Mouse (Mus musculus): Measurements from ENCODE around the gene Abr. TPM values are rescaled to one million over a fixed set of nuclear protein-coding genes. Genes with fewer than 3 reads are reported as not detected.
A peak's percentile ranks its signal among the peaks of the same experiment; 100 is the strongest.

Abr gene
- polyA plus RNA-seq, 1 experiment from 2014 or later: 44.9 TPM

- no peak for DNase-seq (ENCODE audit: low spot score)
- 90% methylated on average over 13 of the region's 13 CpGs for WGBS
- H3K4me3 ChIP-seq (ENCODE audit: low read depth, low read length): no peak overlapping the region
- no peaks in the 10 kb centered on the region for H3K27me3 ChIP-seq (ENCODE audit: control insufficient read depth, insufficient read depth, low read length)
- peaks cover 6% of the 10 kb centered on the region; the same call in 1 of the 2 replicates for H3K36me3 ChIP-seq (ENCODE audit: control insufficient read depth, insufficient read depth, low read length)
- H3K4me1 ChIP-seq (ENCODE audit: control insufficient read depth, insufficient read depth, low read length): peaks cover 3% of the 10 kb centered on the region; the same call in 1 of the 2 replicates
- no peak overlapping the region for H3K4me2 ChIP-seq (ENCODE audit: low read depth)
- no peak overlapping the region for H3K9ac ChIP-seq (ENCODE audit: low read length)
- no peaks in the 10 kb centered on the region for H3K9me3 ChIP-seq (ENCODE audit: control insufficient read depth, low read length)
- H3K27ac ChIP-seq (ENCODE audit: low read depth, low read length): no peak overlapping the region
- ATAC-seq (ENCODE audit: insufficient read depth, low FRiP score, low TSS enrichment): no peak
Measured at GRCm38 (mm10) chr11:76478676-76479655, 143.1 kb downstream of the Abr start.

DNA sequence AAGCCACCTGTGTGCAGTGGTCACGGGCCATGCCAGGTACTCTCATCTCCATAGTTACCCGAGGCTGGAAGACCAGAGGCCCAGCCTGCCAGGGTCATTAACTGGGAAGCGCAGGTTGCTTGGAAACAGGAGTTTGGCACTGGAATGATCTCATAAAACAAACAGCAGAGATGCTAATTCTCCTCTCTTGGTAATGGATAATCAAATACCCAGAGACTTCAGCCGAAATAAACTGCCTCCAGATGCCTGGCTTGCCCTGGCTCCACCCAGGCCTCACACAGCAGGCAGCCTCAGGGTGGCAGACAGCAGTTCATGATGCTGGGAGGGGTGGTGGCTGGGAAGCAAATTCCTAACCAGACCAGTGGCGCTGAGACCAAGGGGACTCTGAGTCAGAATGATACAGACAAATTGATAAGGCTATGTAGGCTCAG lies 145.0 kb downstream of the Abr start:
- Histone ChIP-seq H3K4me1 (ENCODE audit: control insufficient read depth, insufficient read depth, low read length) (peaks cover 9% of the 10 kb centered on the region; the same call in 1 of the 2 replicates), H3K4me3 (ENCODE audit: low read depth, low read length) (no peak overlapping the region), H3K36me3 (ENCODE audit: control insufficient read depth, insufficient read depth, low read length) (0 out of 2 replicates have a peak, but pooled peaks cover 4% of the 10 kb centered on the region), H3K27me3 (ENCODE audit: control insufficient read depth, insufficient read depth, low read length) (no peaks in the 10 kb centered on the region), H3K27ac (ENCODE audit: low read depth, low read length) (no peak overlapping the region), H3K9ac (ENCODE audit: low read length) (no peak overlapping the region), H3K9me3 (ENCODE audit: control insufficient read depth, low read length) (no peaks in the 10 kb centered on the region), H3K4me2 (ENCODE audit: low read depth) (no peak overlapping the region)
- DNase-seq (ENCODE audit: low spot score): no peak
- 36% methylated on average over 5 of the region's 5 CpGs for WGBS
- ATAC-seq (ENCODE audit: insufficient read depth, low FRiP score, low TSS enrichment): no peak

GRCm38 (mm10) chr11:76476376-76477094 lies 145.6 kb downstream of the Abr start:
- WGBS: 70% methylated on average over 8 of the region's 8 CpGs
- H3K9ac ChIP-seq (ENCODE audit: low read length): no peak overlapping the region

GRCm38 (mm10) chr11:76472617-76473016 lies 149.5 kb downstream of the Abr start:
- H3K27me3 ChIP-seq (ENCODE audit: control insufficient read depth, insufficient read depth, low read length): no peaks in the 10 kb centered on the region
- no peak overlapping the region for H3K9ac ChIP-seq (ENCODE audit: low read length)
- no peaks in the 10 kb centered on the region; the same call in 1 of the 2 replicates for H3K36me3 ChIP-seq (ENCODE audit: control insufficient read depth, insufficient read depth, low read length)
- 0 out of 2 replicates have a peak overlapping the region, but pooled peaks have one; percentile 17 for H3K27ac ChIP-seq (ENCODE audit: low read depth, low read length)
- 48% methylated on average over 5 of the region's 5 CpGs for WGBS
- H3K4me1 ChIP-seq (ENCODE audit: control insufficient read depth, insufficient read depth, low read length): peaks cover 21% of the 10 kb centered on the region
- H3K4me3 ChIP-seq (ENCODE audit: low read depth, low read length): no peak overlapping the region
- ATAC-seq (ENCODE audit: insufficient read depth, low FRiP score, low TSS enrichment) (no peak), DNase-seq (ENCODE audit: low spot score) (no peak)
- no peaks in the 10 kb centered on the region for H3K9me3 ChIP-seq (ENCODE audit: control insufficient read depth, low read length)
- H3K4me2 ChIP-seq (ENCODE audit: low read depth): no peak overlapping the region

More at GRCm38 (mm10) chr11:76476376-76477094, 145.6 kb downstream of the Abr start:
- Histone ChIP-seq H3K4me2 (ENCODE audit: low read depth) (no peak overlapping the region), H3K36me3 (ENCODE audit: control insufficient read depth, insufficient read depth, low read length) (0 out of 2 replicates have a peak, but pooled peaks cover 4% of the 10 kb centered on the region), H3K9me3 (ENCODE audit: control insufficient read depth, low read length) (no peaks in the 10 kb centered on the region), H3K27ac (ENCODE audit: low read depth, low read length) (no peak overlapping the region), H3K27me3 (ENCODE audit: control insufficient read depth, insufficient read depth, low read length) (no peaks in the 10 kb centered on the region), H3K4me1 (ENCODE audit: control insufficient read depth, insufficient read depth, low read length) (peaks cover 9% of the 10 kb centered on the region; the same call in 1 of the 2 replicates), H3K4me3 (ENCODE audit: low read depth, low read length) (no peak overlapping the region)
- no peak for ATAC-seq (ENCODE audit: insufficient read depth, low FRiP score, low TSS enrichment)
- no peak for DNase-seq (ENCODE audit: low spot score)

GRCm38 (mm10) chr11:76469311-76469998 lies 152.7 kb downstream of the Abr start:
- Histone ChIP-seq H3K36me3 (ENCODE audit: control insufficient read depth, insufficient read depth, low read length) (no peaks in the 10 kb centered on the region; the same call in 1 of the 2 replicates), H3K27ac (ENCODE audit: low read depth, low read length) (no peak overlapping the region), H3K4me1 (ENCODE audit: control insufficient read depth, insufficient read depth, low read length) (peaks cover 29% of the 10 kb centered on the region), H3K4me3 (ENCODE audit: low read depth, low read length) (no peak overlapping the region), H3K27me3 (ENCODE audit: control insufficient read depth, insufficient read depth, low read length) (no peaks in the 10 kb centered on the region), H3K9me3 (ENCODE audit: control insufficient read depth, low read length) (no peaks in the 10 kb centered on the region), H3K4me2 (ENCODE audit: low read depth) (no peak overlapping the region), H3K9ac (ENCODE audit: low read length) (no peak overlapping the region)
- 52% methylated on average over 11 of the region's 11 CpGs for whole genome bisulfite sequencing
- DNase-seq (ENCODE audit: low spot score) (no peak), ATAC-seq (ENCODE audit: insufficient read depth, low FRiP score, low TSS enrichment) (no peak)

DNA sequence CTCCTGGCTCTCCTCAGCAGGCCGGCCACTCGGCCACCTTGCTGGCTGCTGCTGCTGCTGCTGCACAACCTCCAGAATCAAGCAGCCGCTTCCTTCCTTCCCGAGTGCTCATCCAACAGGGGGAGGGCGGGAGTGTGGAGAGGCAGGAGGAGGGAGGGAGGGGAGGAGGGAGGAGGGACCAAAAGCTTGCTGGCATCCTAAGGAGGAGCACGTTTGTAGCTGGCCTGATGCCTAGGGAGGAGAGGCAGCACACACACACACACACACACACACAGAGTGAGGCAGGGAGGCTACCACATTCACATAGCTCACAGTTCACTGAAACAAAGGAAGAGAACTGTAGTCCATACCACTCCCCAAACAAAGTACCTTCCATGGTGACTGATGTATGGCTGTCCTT lies 153.8 kb downstream of the Abr start:
- Histone ChIP-seq H3K36me3 (ENCODE audit: control insufficient read depth, insufficient read depth, low read length) (no peaks in the 10 kb centered on the region; the same call in 1 of the 2 replicates), H3K9me3 (ENCODE audit: control insufficient read depth, low read length) (no peaks in the 10 kb centered on the region), H3K4me1 (ENCODE audit: control insufficient read depth, insufficient read depth, low read length) (peaks cover 29% of the 10 kb centered on the region), H3K9ac (ENCODE audit: low read length) (peak overlapping the region; percentile 43), H3K27ac (ENCODE audit: low read depth, low read length) (peak overlapping the region; percentile 40), H3K4me3 (ENCODE audit: low read depth, low read length) (no peak overlapping the region), H3K4me2 (ENCODE audit: low read depth) (peak overlapping the region; percentile 22), H3K27me3 (ENCODE audit: control insufficient read depth, insufficient read depth, low read length) (no peaks in the 10 kb centered on the region)
- peak; percentile 47 for DNase-seq (ENCODE audit: low spot score)
- WGBS: 13% methylated on average over 5 of the region's 6 CpGs
- no peak for ATAC-seq (ENCODE audit: insufficient read depth, low FRiP score, low TSS enrichment)

GRCm38 (mm10) chr11:76467487-76468005 lies 154.6 kb downstream of the Abr start:
- Histone ChIP-seq H3K27ac (ENCODE audit: low read depth, low read length) (peak overlapping the region; percentile 40), H3K4me2 (ENCODE audit: low read depth) (peak overlapping the region; percentile 22; the same call in 1 of the 2 replicates), H3K4me3 (ENCODE audit: low read depth, low read length) (no peak overlapping the region), H3K27me3 (ENCODE audit: control insufficient read depth, insufficient read depth, low read length) (no peaks in the 10 kb centered on the region), H3K9me3 (ENCODE audit: control insufficient read depth, low read length) (no peaks in the 10 kb centered on the region), H3K36me3 (ENCODE audit: control insufficient read depth, insufficient read depth, low read length) (no peaks in the 10 kb centered on the region; the same call in 1 of the 2 replicates), H3K4me1 (ENCODE audit: control insufficient read depth, insufficient read depth, low read length) (peaks cover 25% of the 10 kb centered on the region), H3K9ac (ENCODE audit: low read length) (peak overlapping the region; percentile 38; the same call in 1 of the 2 replicates)
- no peak for ATAC-seq (ENCODE audit: insufficient read depth, low FRiP score, low TSS enrichment)
- DNase-seq (ENCODE audit: low spot score): no peak
- WGBS: 24% methylated on average over 8 of the region's 8 CpGs

DNA sequence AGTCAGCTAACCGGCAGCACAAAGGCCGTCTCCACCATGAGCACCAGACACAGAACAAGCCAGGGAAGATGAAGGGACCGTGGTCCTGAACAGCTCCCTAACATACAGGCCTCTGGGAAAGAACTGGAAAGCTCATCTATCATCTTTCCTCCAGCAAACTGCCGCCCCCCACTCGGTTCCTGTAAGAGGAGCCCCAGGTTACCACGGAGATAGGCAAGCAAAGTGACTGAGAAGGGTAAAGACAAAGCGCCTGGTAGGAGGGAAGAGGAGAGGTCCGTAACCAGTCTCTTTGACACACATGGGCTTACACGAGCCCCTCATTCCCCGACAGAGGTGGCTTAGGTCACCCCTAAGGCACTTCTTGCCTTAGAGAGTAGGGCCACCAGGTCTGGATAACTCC lies 155.0 kb downstream of the Abr start:
- H3K9me3 ChIP-seq (ENCODE audit: control insufficient read depth, low read length): no peaks in the 10 kb centered on the region
- H3K36me3 ChIP-seq (ENCODE audit: control insufficient read depth, insufficient read depth, low read length): no peaks in the 10 kb centered on the region; the same call in 1 of the 2 replicates
- peaks cover 22% of the 10 kb centered on the region for H3K4me1 ChIP-seq (ENCODE audit: control insufficient read depth, insufficient read depth, low read length)
- ATAC-seq (ENCODE audit: insufficient read depth, low FRiP score, low TSS enrichment) (no peak), DNase-seq (ENCODE audit: low spot score) (no peak)
- H3K9ac ChIP-seq (ENCODE audit: low read length): peak overlapping the region; percentile 38; the same call in 1 of the 2 replicates
- no peaks in the 10 kb centered on the region for H3K27me3 ChIP-seq (ENCODE audit: control insufficient read depth, insufficient read depth, low read length)
- peak overlapping the region; percentile 35; the same call in 1 of the 2 replicates for H3K27ac ChIP-seq (ENCODE audit: low read depth, low read length)
- H3K4me2 ChIP-seq (ENCODE audit: low read depth): peak overlapping the region; percentile 22
- 29% methylated on average over 10 of the region's 10 CpGs for WGBS
- no peak overlapping the region for H3K4me3 ChIP-seq (ENCODE audit: low read depth, low read length)
